Mouse (Mus musculus): ENCODE measurements at regions not wholly inside any gene's neighbourhood (a gene's known extent, or its start where the extent isn't known, plus 50 kb on each side); places are given as distances from the start of the nearest gene placed in this dataset.
A peak's percentile ranks its signal among the peaks of the same experiment; 100 is the strongest.

- 81% methylated on average over 3 of the region's 3 CpGs for WGBS
- DNase-seq (ENCODE audit: low spot score): no peak
Measured at GRCm38 (mm10) chr11:25538641-25539258, 671.8 kb downstream of the 5730522E02Rik start.

GRCm38 (mm10) chr11:25536069-25536468, 674.5 kb downstream of the 5730522E02Rik start:
- Histone ChIP-seq H3K9ac (ENCODE audit: low read depth, low read length) (no peak overlapping the region), H3K36me3 (ENCODE audit: control insufficient read depth, insufficient read depth, low read length) (no peaks in the 10 kb centered on the region), H3K4me3 (ENCODE audit: low read depth, low read length) (no peak overlapping the region), H3K27ac (replicated peaks; ENCODE audit: low read depth, low read length) (no peak overlapping the region), H3K9me3 (ENCODE audit: control insufficient read depth, low read length) (no peaks in the 10 kb centered on the region), H3K27me3 (replicated peaks; ENCODE audit: control insufficient read depth, insufficient read depth, low read length) (no peaks in the 10 kb centered on the region), H3K4me2 (ENCODE audit: low read depth, low read length) (no peak overlapping the region), H3K4me1 (ENCODE audit: control insufficient read depth, insufficient read depth, low read length) (no peaks in the 10 kb centered on the region)
- ATAC-seq (ENCODE audit: low read depth) (no peak), DNase-seq (ENCODE audit: low spot score) (no peak)
- 72% methylated on average over 7 of the region's 7 CpGs for WGBS

More at GRCm38 (mm10) chr11:25538641-25539258, 671.8 kb downstream of the 5730522E02Rik start:
- Histone ChIP-seq H3K4me2 (ENCODE audit: low read depth, low read length) (no peak overlapping the region), H3K9me3 (ENCODE audit: control insufficient read depth, low read length) (no peaks in the 10 kb centered on the region), H3K9ac (ENCODE audit: low read depth, low read length) (no peak overlapping the region), H3K27me3 (replicated peaks; ENCODE audit: control insufficient read depth, insufficient read depth, low read length) (no peaks in the 10 kb centered on the region), H3K27ac (replicated peaks; ENCODE audit: low read depth, low read length) (no peak overlapping the region), H3K4me1 (ENCODE audit: control insufficient read depth, insufficient read depth, low read length) (no peaks in the 10 kb centered on the region), H3K4me3 (ENCODE audit: low read depth, low read length) (no peak overlapping the region), H3K36me3 (ENCODE audit: control insufficient read depth, insufficient read depth, low read length) (no peaks in the 10 kb centered on the region)
- ATAC-seq (ENCODE audit: low read depth): no peak

DNA sequence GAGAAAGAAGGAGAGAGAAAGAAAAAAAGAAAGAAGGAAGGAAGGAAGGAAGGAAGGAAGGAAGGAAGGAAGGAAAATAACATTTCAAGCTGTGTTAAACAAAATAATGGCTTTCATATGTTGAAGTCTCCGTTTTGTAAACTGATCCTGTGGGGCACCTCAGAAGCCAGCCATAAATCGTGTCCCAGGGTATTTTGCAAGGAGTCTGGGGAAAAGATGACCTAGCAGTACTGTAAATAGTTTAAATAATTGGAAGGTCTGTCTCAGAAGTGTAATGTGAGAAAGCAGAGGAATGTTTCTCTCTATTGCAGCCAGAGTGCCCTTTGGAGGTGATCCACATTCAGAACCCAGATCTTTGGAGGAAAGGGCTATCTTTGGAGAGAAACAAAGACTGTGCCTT, 677.5 kb downstream of the 5730522E02Rik start:
- Histone ChIP-seq H3K4me1 (ENCODE audit: control insufficient read depth, insufficient read depth, low read length) (no peaks in the 10 kb centered on the region), H3K9ac (ENCODE audit: low read depth, low read length) (no peak overlapping the region), H3K27ac (replicated peaks; ENCODE audit: low read depth, low read length) (no peak overlapping the region), H3K27me3 (replicated peaks; ENCODE audit: control insufficient read depth, insufficient read depth, low read length) (no peaks in the 10 kb centered on the region), H3K4me3 (ENCODE audit: low read depth, low read length) (no peak overlapping the region), H3K9me3 (ENCODE audit: control insufficient read depth, low read length) (no peaks in the 10 kb centered on the region), H3K4me2 (ENCODE audit: low read depth, low read length) (no peak overlapping the region), H3K36me3 (ENCODE audit: control insufficient read depth, insufficient read depth, low read length) (no peaks in the 10 kb centered on the region)
- WGBS: 7% methylated on average over 2 of the region's 2 CpGs
- peak; percentile 13 for DNase-seq (ENCODE audit: low spot score)
- ATAC-seq (ENCODE audit: low read depth): no peak

GRCm38 (mm10) chr11:25531668-25532398, 678.7 kb downstream of the 5730522E02Rik start:
- Histone ChIP-seq H3K4me2 (ENCODE audit: low read depth, low read length) (no peak overlapping the region), H3K4me1 (ENCODE audit: control insufficient read depth, insufficient read depth, low read length) (no peaks in the 10 kb centered on the region), H3K9ac (ENCODE audit: low read depth, low read length) (no peak overlapping the region), H3K4me3 (ENCODE audit: low read depth, low read length) (no peak overlapping the region), H3K27ac (replicated peaks; ENCODE audit: low read depth, low read length) (no peak overlapping the region), H3K27me3 (replicated peaks; ENCODE audit: control insufficient read depth, insufficient read depth, low read length) (no peaks in the 10 kb centered on the region), H3K9me3 (ENCODE audit: control insufficient read depth, low read length) (no peaks in the 10 kb centered on the region), H3K36me3 (ENCODE audit: control insufficient read depth, insufficient read depth, low read length) (no peaks in the 10 kb centered on the region)
- no peak for DNase-seq (ENCODE audit: low spot score)
- WGBS: 64% methylated on average over 9 of the region's 9 CpGs
- ATAC-seq (ENCODE audit: low read depth): no peak

DNA sequence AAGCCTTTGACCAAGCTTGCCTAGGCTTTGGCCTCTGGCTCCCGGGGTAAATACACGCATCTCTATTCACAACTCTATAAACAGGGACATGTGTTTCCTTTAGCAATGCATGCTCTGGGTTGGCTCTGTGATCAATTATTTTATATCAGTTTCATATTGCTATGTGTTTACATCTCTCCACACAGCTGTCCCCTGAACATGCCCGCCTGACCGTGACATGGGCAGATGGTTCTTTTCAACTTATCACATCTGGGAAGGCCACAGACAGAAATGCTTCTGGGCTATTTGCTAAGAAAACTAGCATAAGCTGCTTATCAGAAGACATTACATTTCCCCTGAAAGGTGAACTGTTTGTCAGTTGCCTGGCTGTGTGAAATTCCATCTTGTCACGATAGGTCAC, 682.5 kb downstream of the 5730522E02Rik start:
- no peaks in the 10 kb centered on the region for H3K4me1 ChIP-seq (ENCODE audit: control insufficient read depth, insufficient read depth, low read length)
- WGBS: 52% methylated on average over 5 of the region's 5 CpGs
- H3K9ac ChIP-seq (ENCODE audit: low read depth, low read length): no peak overlapping the region
- no peaks in the 10 kb centered on the region for H3K36me3 ChIP-seq (ENCODE audit: control insufficient read depth, insufficient read depth, low read length)
- H3K4me2 ChIP-seq (ENCODE audit: low read depth, low read length): no peak overlapping the region
- DNase-seq (ENCODE audit: low spot score) (peak; percentile 9), ATAC-seq (ENCODE audit: low read depth) (no peak)
- H3K4me3 ChIP-seq (ENCODE audit: low read depth, low read length): no peak overlapping the region
- no peak overlapping the region for H3K27ac ChIP-seq (replicated peaks; ENCODE audit: low read depth, low read length)
- no peaks in the 10 kb centered on the region for H3K27me3 ChIP-seq (replicated peaks; ENCODE audit: control insufficient read depth, insufficient read depth, low read length)
- no peaks in the 10 kb centered on the region for H3K9me3 ChIP-seq (ENCODE audit: control insufficient read depth, low read length)

GRCm38 (mm10) chr11:25518903-25519302, 691.7 kb downstream of the 5730522E02Rik start:
- H3K9me3 ChIP-seq (ENCODE audit: control insufficient read depth, low read length): no peaks in the 10 kb centered on the region
- no peak overlapping the region for H3K4me3 ChIP-seq (ENCODE audit: low read depth, low read length)
- 73% methylated on average over 2 of the region's 2 CpGs for whole genome bisulfite sequencing
- no peak overlapping the region for H3K9ac ChIP-seq (ENCODE audit: low read depth, low read length)
- H3K36me3 ChIP-seq (ENCODE audit: control insufficient read depth, insufficient read depth, low read length): no peaks in the 10 kb centered on the region
- H3K4me1 ChIP-seq (ENCODE audit: control insufficient read depth, insufficient read depth, low read length): no peaks in the 10 kb centered on the region
- no peak overlapping the region for H3K27ac ChIP-seq (replicated peaks; ENCODE audit: low read depth, low read length)
- H3K4me2 ChIP-seq (ENCODE audit: low read depth, low read length): no peak overlapping the region
- no peaks in the 10 kb centered on the region for H3K27me3 ChIP-seq (replicated peaks; ENCODE audit: control insufficient read depth, insufficient read depth, low read length)
- DNase-seq (ENCODE audit: low spot score): no peak
- no peak for ATAC-seq (ENCODE audit: low read depth)

GRCm38 (mm10) chr11:25518131-25518530, 692.4 kb downstream of the 5730522E02Rik start:
- no peaks in the 10 kb centered on the region for H3K36me3 ChIP-seq (ENCODE audit: control insufficient read depth, insufficient read depth, low read length)
- H3K27me3 ChIP-seq (replicated peaks; ENCODE audit: control insufficient read depth, insufficient read depth, low read length): no peaks in the 10 kb centered on the region
- H3K27ac ChIP-seq (replicated peaks; ENCODE audit: low read depth, low read length): no peak overlapping the region
- H3K4me1 ChIP-seq (ENCODE audit: control insufficient read depth, insufficient read depth, low read length): no peaks in the 10 kb centered on the region
- H3K4me2 ChIP-seq (ENCODE audit: low read depth, low read length): no peak overlapping the region
- WGBS: 100% methylated on average over 1 of the region's 1 CpGs
- DNase-seq (ENCODE audit: low spot score): no peak
- H3K4me3 ChIP-seq (ENCODE audit: low read depth, low read length): no peak overlapping the region
- no peak overlapping the region for H3K9ac ChIP-seq (ENCODE audit: low read depth, low read length)
- no peak for ATAC-seq (ENCODE audit: low read depth)
- H3K9me3 ChIP-seq (ENCODE audit: control insufficient read depth, low read length): no peaks in the 10 kb centered on the region

- WGBS: 60% methylated on average over 3 of the region's 3 CpGs
- no peaks in the 10 kb centered on the region for H3K27me3 ChIP-seq (replicated peaks; ENCODE audit: control insufficient read depth, insufficient read depth, low read length)
- no peak overlapping the region for H3K4me2 ChIP-seq (ENCODE audit: low read depth, low read length)
- no peak overlapping the region for H3K4me3 ChIP-seq (ENCODE audit: low read depth, low read length)
- ATAC-seq (ENCODE audit: low read depth): no peak
- no peak for DNase-seq (ENCODE audit: low spot score)
- H3K4me1 ChIP-seq (ENCODE audit: control insufficient read depth, insufficient read depth, low read length): no peaks in the 10 kb centered on the region
- H3K36me3 ChIP-seq (ENCODE audit: control insufficient read depth, insufficient read depth, low read length): no peaks in the 10 kb centered on the region
- no peaks in the 10 kb centered on the region for H3K9me3 ChIP-seq (ENCODE audit: control insufficient read depth, low read length)
- H3K27ac ChIP-seq (replicated peaks; ENCODE audit: low read depth, low read length): no peak overlapping the region
- no peak overlapping the region for H3K9ac ChIP-seq (ENCODE audit: low read depth, low read length)
Measured at GRCm38 (mm10) chr11:25505500-25505899, 705.1 kb downstream of the 5730522E02Rik start.

All from embryonic facial prominence, embryonic 14.5 days (tissue).